Mouse (Mus musculus) CH12.LX (cell line): ENCODE measurements around the gene Osbpl6. TPM values are rescaled to one million over a fixed set of nuclear protein-coding genes. Genes with fewer than 3 reads are reported as not detected.
"Not testable (repeated sequence)": the region's sequence is repeated elsewhere in the genome, so short reads cannot be mapped to it uniquely, and the experiment has no call there.

Experiments used
- DNase-seq: peaks from one replicate; pipeline ENCODE4 v3.0.0-alpha.2; 2013; ENCODE audit errors: extremely low read depth
- H3K27ac ChIP-seq: 2 replicates; pipeline ENCODE4 v1.5.1; 2012; ENCODE audit warnings: low read depth, mild to moderate bottlenecking, control low read depth, moderate library complexity; ENCODE audit not compliant: insufficient read depth
- H3K27me3 ChIP-seq: replicated peaks from 2 replicates; pipeline ENCODE3; 2012; ENCODE audit warnings: inconsistent platforms
- H3K36me3 ChIP-seq, 2 experiments: replicated peaks in 1 of 2; 2 replicates each; pipeline versions ENCODE3 to v1.6.1; 2012; ENCODE audit warnings: inconsistent platforms in 1 of 2, low read length in 1 of 2, mild to moderate bottlenecking in 1 of 2, mixed read lengths in 1 of 2, moderate library complexity in 1 of 2; ENCODE audit not compliant: control insufficient read depth in 1 of 2, insufficient read depth in 1 of 2
- H3K4me1 ChIP-seq, 2 experiments: 2 replicates each; pipeline ENCODE4 v1.6.1; 2012; ENCODE audit warnings: inconsistent platforms in 1 of 2, moderate library complexity in 1 of 2; ENCODE audit not compliant: insufficient read depth in 2 of 2, control insufficient read depth in 1 of 2
- H3K4me2 ChIP-seq: 2 replicates; pipeline ENCODE4 v1.6.1; 2012; ENCODE audit warnings: low read depth, mild to moderate bottlenecking, control low read depth; ENCODE audit not compliant: poor library complexity, insufficient read depth, severe bottlenecking
- H3K4me3 ChIP-seq, 3 experiments: fragments of 150-350 bp in 1 of 3; sonication (generic) in 1 of 3; replicated peaks in 1 of 3; 2 replicates each; pipeline versions ENCODE3 to v1.5.1; 2011 to 2012; ENCODE audit warnings: low read depth in 2 of 3, low read length in 2 of 3, mild to moderate bottlenecking in 2 of 3, moderate library complexity in 2 of 3, control low read depth in 1 of 3, improper control_type of control experiment in 1 of 3, inconsistent platforms in 1 of 3, mixed read lengths in 1 of 3; ENCODE audit not compliant: poor library complexity in 1 of 3
- H3K79me2 ChIP-seq: replicated peaks from 2 replicates; pipeline ENCODE4 v1.6.1; 2012; ENCODE audit warnings: mild to moderate bottlenecking, moderate library complexity; ENCODE audit not compliant: control insufficient read depth, poor library complexity, insufficient read depth, severe bottlenecking; ENCODE audit errors: extremely low read depth
- H3K9ac ChIP-seq: 2 replicates; pipeline ENCODE4 v1.6.1; 2012; ENCODE audit warnings: low read depth, mild to moderate bottlenecking, control low read depth, moderate library complexity; ENCODE audit not compliant: insufficient read depth
- H3K9me3 ChIP-seq: replicated peaks from 2 replicates; pipeline ENCODE3; 2012; ENCODE audit warnings: low read length, inconsistent platforms, mixed read lengths
- CHD1 ChIP-seq: IDR thresholded peaks from 2 replicates; pipeline ENCODE4 v1.6.1; 2012; ENCODE audit warnings: low read depth, low read length, improper control_type of control experiment, inconsistent platforms
- CHD2 ChIP-seq: IDR thresholded peaks from 2 replicates; pipeline ENCODE4 v1.6.1; 2011; ENCODE audit warnings: low read length, improper control_type of control experiment
- E2F4 ChIP-seq: IDR thresholded peaks from 2 replicates; pipeline ENCODE4 v1.6.1; 2011; ENCODE audit warnings: low read depth, low read length, improper control_type of control experiment; ENCODE audit not compliant: insufficient replicate concordance
- ELF1 ChIP-seq: IDR thresholded peaks from 2 replicates; pipeline ENCODE4 v1.6.1; 2014; ENCODE audit warnings: low read depth, mild to moderate bottlenecking, inconsistent platforms, low read length, improper control_type of control experiment
- IRF4 ChIP-seq: IDR thresholded peaks from 2 replicates; pipeline ENCODE4 v1.6.1; 2014; ENCODE audit warnings: low read depth, mild to moderate bottlenecking, inconsistent platforms, low read length, improper control_type of control experiment
- JUND ChIP-seq: conservative IDR thresholded peaks from 2 replicates; pipeline ENCODE4 v1.6.1; 2011; ENCODE audit warnings: low read depth, low read length, improper control_type of control experiment
- MAFK ChIP-seq: IDR thresholded peaks from 2 replicates; pipeline ENCODE4 v1.6.1; 2011; ENCODE audit warnings: low read length, improper control_type of control experiment; ENCODE audit not compliant: insufficient replicate concordance
- MAZ ChIP-seq: IDR thresholded peaks from 2 replicates; pipeline ENCODE4 v1.6.1; 2012; ENCODE audit warnings: low read depth, mild to moderate bottlenecking, inconsistent platforms, low read length, improper control_type of control experiment, moderate library complexity
- NRF1 ChIP-seq: IDR thresholded peaks from 2 replicates; pipeline ENCODE4 v1.6.1; 2014; ENCODE audit warnings: low read depth, mild to moderate bottlenecking, inconsistent platforms, low read length, improper control_type of control experiment, moderate library complexity
- PAX5 ChIP-seq: IDR thresholded peaks from 2 replicates; pipeline ENCODE4 v1.6.1; 2012; ENCODE audit warnings: low read length, inconsistent platforms, mixed read lengths
- POLR2AphosphoS2 ChIP-seq: IDR thresholded peaks from 2 replicates; pipeline ENCODE4 v1.6.1; 2011; ENCODE audit warnings: low read depth, low read length, improper control_type of control experiment
- RCOR1 ChIP-seq: conservative IDR thresholded peaks from 2 replicates; pipeline ENCODE4 v1.6.1; 2012; ENCODE audit warnings: low read depth, mild to moderate bottlenecking, inconsistent platforms, low read length, improper control_type of control experiment
- SIN3A ChIP-seq: IDR thresholded peaks from 2 replicates; pipeline ENCODE4 v1.6.1; 2012; ENCODE audit warnings: low read length, improper control_type of control experiment, inconsistent platforms
- TBP ChIP-seq: conservative IDR thresholded peaks from 2 replicates; pipeline ENCODE4 v1.6.1; 2011; ENCODE audit warnings: low read depth, low read length, improper control_type of control experiment
- TCF12 ChIP-seq: IDR thresholded peaks from 2 replicates; pipeline ENCODE4 v1.6.1; 2014; ENCODE audit warnings: low read depth, mild to moderate bottlenecking, inconsistent platforms, low read length, improper control_type of control experiment
- UBTF ChIP-seq: IDR thresholded peaks from 2 replicates; pipeline ENCODE4 v1.6.1; 2012; ENCODE audit warnings: low read depth, mild to moderate bottlenecking, inconsistent platforms, low read length, improper control_type of control experiment, moderate library complexity
- USF1 ChIP-seq: IDR thresholded peaks from 2 replicates; pipeline ENCODE4 v1.6.1; 2014; ENCODE audit warnings: low read depth, mild to moderate bottlenecking, inconsistent platforms, low read length, improper control_type of control experiment
- ZKSCAN1 ChIP-seq: IDR thresholded peaks from 2 replicates; pipeline ENCODE4 v1.6.1; 2012; ENCODE audit warnings: low read depth, inconsistent platforms, low read length, improper control_type of control experiment, borderline replicate concordance
- dilution Hi-C: fragments of 300-500 bp; cut with MboI; formaldehyde crosslinking; loops from 2 replicates; pipeline ENCODE4 v1.14.3; 2020; ENCODE audit warnings: low sequenced_read_pairs; ENCODE audit not compliant: extremely low pct_unique_long_range_greater_than_20kb, extremely low pct_ligation_motif_present
- in situ Hi-C: fragments of 300-500 bp; cut with MboI; formaldehyde crosslinking; loops from 3 replicates; pipeline ENCODE4 v1.14.3; 2019; ENCODE audit warnings: low sequenced_read_pairs, low pct_ligation_motif_present, low pct_unique_long_range_greater_than_20kb, mixed read lengths
- polyA plus RNA-seq: library from polyadenylated mRNA; unstranded; fragments of >175 nt; gene quantifications from 2 replicates; pipeline ENCODE4 v1.2.1, GENCODE M21; 2012; ENCODE audit warnings: low read depth; ENCODE audit not compliant: insufficient read length
- total RNA-seq, 2 experiments: library from RNA; depleted of rRNA; stranded (reverse); fragments of 300-350 nt in 1 of 2; fragments of >200 nt in 1 of 2; gene quantifications; 2 replicates each; pipeline ENCODE4 v1.2.3; 2012 to 2014

The Osbpl6 gene
- total and polyA plus RNA-seq, 3 experiments, result 0.19 to 0.60 (median 0.38) TPM

DNA sequence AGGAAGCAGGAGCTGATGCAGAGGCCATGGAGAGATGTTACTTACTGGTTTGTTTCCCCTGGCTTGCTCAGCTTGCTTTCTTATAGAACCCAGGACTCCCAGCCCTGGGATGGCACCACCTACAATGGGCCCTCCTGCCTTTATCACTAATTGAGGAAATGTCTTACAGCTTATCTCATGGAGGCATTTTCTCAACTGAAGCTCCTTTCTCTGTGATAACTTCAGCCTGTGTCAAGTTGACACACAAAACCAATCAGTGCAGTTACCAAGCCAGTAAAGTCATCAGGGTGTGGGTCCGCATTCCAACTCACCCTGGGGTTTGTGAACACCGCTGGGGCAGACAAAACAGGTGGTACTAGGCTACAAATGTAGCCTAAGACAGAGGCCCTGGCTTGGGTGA is 216.0 kb downstream of the Osbpl6 start:
- dilution Hi-C loops, H3K9ac ChIP-seq, DNase-seq, H3K4me3 ChIP-seq, H3K4me2 ChIP-seq, H3K27ac ChIP-seq, H3K27me3 ChIP-seq, H3K79me2 ChIP-seq, H3K9me3 ChIP-seq, H3K36me3 ChIP-seq, H3K4me1 ChIP-seq, in situ Hi-C loops: not testable (repeated sequence)

DNA sequence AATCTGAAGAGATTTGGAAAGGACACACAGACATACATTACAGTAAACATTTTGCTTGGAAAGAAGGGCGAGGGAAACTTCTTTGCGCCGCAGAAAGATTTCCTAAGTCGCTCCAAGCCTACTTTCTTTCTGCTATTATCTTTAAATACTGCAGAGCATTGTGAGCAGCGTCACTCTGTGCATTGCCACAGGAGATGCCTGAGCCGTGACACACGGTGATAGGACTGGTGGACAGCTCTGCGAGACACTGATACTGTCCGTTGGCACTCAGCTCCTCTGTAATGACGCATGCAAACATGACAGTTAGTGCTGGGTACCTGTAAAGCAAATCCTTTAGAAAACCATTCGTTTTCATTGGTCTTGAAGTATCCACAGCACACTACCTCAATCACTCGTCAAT is 224.0 kb downstream of the Osbpl6 start:
- no peak overlapping the region for H3K4me2 ChIP-seq
- no peak overlapping the region for H3K4me3 ChIP-seq
- in situ Hi-C loops, result no loop called here
- no peaks in the 10 kb centered on the region for H3K4me1 ChIP-seq
- H3K27me3 ChIP-seq, result no peaks in the 10 kb centered on the region
- no peaks in the 10 kb centered on the region for H3K79me2 ChIP-seq
- dilution Hi-C loops, result no loop called here
- H3K36me3 ChIP-seq, result peaks cover 0 to 14% of the 10 kb centered on the region in 2 experiments
- H3K9me3 ChIP-seq, result no peaks in the 10 kb centered on the region
- no peak overlapping the region for H3K9ac ChIP-seq
- no peak overlapping the region for H3K27ac ChIP-seq
- DNase-seq, result no peak
- no peak for TF ChIP-seq TBP
- TF ChIP-seq E2F4, result no peak

DNA sequence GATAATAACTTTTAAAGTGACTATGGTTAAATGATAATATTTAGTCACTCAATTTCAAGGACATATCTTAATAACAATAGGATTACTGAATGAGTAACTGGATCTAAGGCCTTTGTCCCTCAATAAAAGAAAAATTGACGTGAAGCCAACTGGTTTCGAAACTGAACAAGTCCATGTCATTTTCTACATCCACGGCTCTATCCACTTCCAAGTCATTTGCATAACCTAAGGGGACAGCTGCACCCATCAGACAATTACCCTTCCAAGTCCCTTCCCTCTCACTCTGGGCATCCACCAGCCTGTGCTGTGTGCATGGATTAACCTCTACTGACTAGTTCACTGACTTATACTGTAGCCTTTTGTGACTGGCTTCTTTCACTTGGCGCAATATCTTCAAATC is 225.3 kb downstream of the Osbpl6 start:
- no peak for DNase-seq
- no peaks in the 10 kb centered on the region for H3K27me3 ChIP-seq
- no peaks in the 10 kb centered on the region for H3K9me3 ChIP-seq
- peaks cover 0 to 20% of the 10 kb centered on the region in 2 experiments for H3K36me3 ChIP-seq
- H3K79me2 ChIP-seq, result no peaks in the 10 kb centered on the region
- no peak for TF ChIP-seq SIN3A
- no peak for TF ChIP-seq ELF1
- no peak for TF ChIP-seq TBP
- no peak for TF ChIP-seq E2F4
- H3K4me3 ChIP-seq, result no peak overlapping the region
- H3K9ac ChIP-seq, result no peak overlapping the region
- no peak overlapping the region for H3K27ac ChIP-seq
- dilution Hi-C loops (no loop called here), in situ Hi-C loops (no loop called here)
- no peaks in the 10 kb centered on the region for H3K4me1 ChIP-seq
- H3K4me2 ChIP-seq, result no peak overlapping the region

DNA sequence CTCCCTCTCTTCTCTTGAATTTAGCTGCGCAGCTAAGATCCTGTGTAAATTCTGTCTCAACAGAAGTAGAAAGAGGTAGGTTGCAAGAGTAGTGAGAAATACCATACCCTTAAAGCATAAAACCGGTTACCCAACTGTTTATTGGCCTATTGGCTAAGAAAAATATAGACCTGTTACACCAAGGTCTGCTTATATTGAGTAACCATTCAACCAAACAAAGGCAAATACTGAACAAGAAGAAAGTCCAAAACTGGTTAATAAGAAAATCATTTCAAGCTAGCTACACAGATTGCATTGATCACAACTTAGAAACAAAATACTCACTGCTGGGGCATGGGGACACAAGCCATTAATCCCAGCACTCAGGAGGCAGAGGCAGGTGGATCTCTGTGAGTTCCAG is 233.3 kb downstream of the Osbpl6 start:
- Histone ChIP-seq H3K36me3 (peaks cover 0 to 23% of the 10 kb centered on the region in 2 experiments), H3K9ac (no peak overlapping the region), H3K9me3 (no peaks in the 10 kb centered on the region), H3K4me2 (no peak overlapping the region), H3K4me3 (no peak overlapping the region)
- in situ Hi-C loops, result no loop called here
- DNase-seq, result no peak
- TF ChIP-seq NRF1, result no peak
- TF ChIP-seq USF1, result no peak
- no peak for TF ChIP-seq TBP
- TF ChIP-seq JUND, result no peak
- TF ChIP-seq ZKSCAN1, result no peak
- no peak for TF ChIP-seq MAZ
- TF ChIP-seq TCF12, result no peak
- no peak for TF ChIP-seq SIN3A
- no peak for TF ChIP-seq UBTF
- no peak for TF ChIP-seq POLR2AphosphoS2
- no peak for TF ChIP-seq IRF4
- no peak for TF ChIP-seq MAFK
- TF ChIP-seq CHD1, result no peak
- no peak for TF ChIP-seq PAX5
- no peak for TF ChIP-seq CHD2
- TF ChIP-seq RCOR1, result no peak
- TF ChIP-seq, all 38 proteins: peak for 0
- H3K27me3 ChIP-seq, result no peaks in the 10 kb centered on the region
- no peak overlapping the region for H3K27ac ChIP-seq
- no peaks in the 10 kb centered on the region for H3K4me1 ChIP-seq
- H3K79me2 ChIP-seq, result no peaks in the 10 kb centered on the region
- dilution Hi-C loops, result no loop called here
